Mouse (Mus musculus) embryo, embryonic 10 days (tissue): ENCODE results near the gene Olfr1062.
"Not testable (repeated sequence)": the region's sequence is repeated elsewhere in the genome, so short reads cannot be mapped to it uniquely, and the experiment has no call there.

Experiments used
- DNase-seq: peaks from one replicate; pipeline ENCODE4 v3.0.0-alpha.2; 2015; ENCODE audit warnings: low spot score

Olfr1062 gene

GRCm38 (mm10) chr2:86426649-86427048, at the start of gene Olfr1062:
TSS of gene Olfr1062 (minus strand) at chr2:86426749.
- not testable (repeated sequence) for DNase-seq

GRCm38 (mm10) chr2:86464442-86465109, 38.0 kb upstream of the Olfr1062 start:
- peak; percentile 72 for DNase-seq

GRCm38 (mm10) chr2:86460434-86460833, 33.9 kb upstream of the Olfr1062 start:
- DNase-seq: no peak

GRCm38 (mm10) chr2:86456169-86456568, 29.6 kb upstream of the Olfr1062 start, which contains the start of gene Olfr1066:
TSS of gene Olfr1066 (minus strand) at chr2:86456269.
- no peak for DNase-seq

GRCm38 (mm10) chr2:86450491-86450890, 23.9 kb upstream of the Olfr1062 start, which contains the start of gene Olfr1065:
TSS of gene Olfr1065 (minus strand) at chr2:86450591.
- not testable (repeated sequence) for DNase-seq

- not testable (repeated sequence) for DNase-seq
These were observed 15.6 kb upstream of the Olfr1062 start for GRCm38 (mm10) chr2:86442101-86442500.

- not testable (repeated sequence) for DNase-seq
These were observed 2.0 kb upstream of the Olfr1062 start for GRCm38 (mm10) chr2:86428511-86428910.

GRCm38 (mm10) chr2:86413950-86414349, 12.6 kb downstream of the Olfr1062 start, which contains the start of gene Olfr1061:
TSS of gene Olfr1061 (minus strand) at chr2:86414050.
- DNase-seq: no peak

GRCm38 (mm10) chr2:86395114-86395513, 31.4 kb downstream of the Olfr1062 start:
- no peak for DNase-seq

- not testable (repeated sequence) for DNase-seq
These were observed 38.1 kb downstream of the Olfr1062 start, which contains the start of gene Olfr1058 for GRCm38 (mm10) chr2:86388461-86388860. TSS of gene Olfr1058 (minus strand) at chr2:86388561.

- no peak for DNase-seq
These were observed 48.3 kb downstream of the Olfr1062 start, which contains the start of gene Olfr1057 for GRCm38 (mm10) chr2:86378293-86378692. TSS of gene Olfr1057 (minus strand) at chr2:86378393.
